Mouse (Mus musculus) MEL (cell line): ENCODE measurements around the gene Kcng4.

ENCODE experiments used
- CHD2 ChIP-seq: IDR thresholded peaks from 2 replicates; pipeline ENCODE4 v1.6.1; 2011; ENCODE audit warnings: low read length, improper control_type of control experiment
- CTCF ChIP-seq, 3 experiments: IDR thresholded peaks in 2 of 3; conservative IDR thresholded peaks in 1 of 3; 2 replicates each; pipeline ENCODE4 v1.5.1; 2011 to 2012; ENCODE audit warnings: low read length in 3 of 3, low read depth in 2 of 3, mild to moderate bottlenecking in 2 of 3, improper control_type of control experiment in 1 of 3, inconsistent platforms in 1 of 3, mixed read lengths in 1 of 3, moderate library complexity in 1 of 3; ENCODE audit not compliant: control insufficient read depth in 1 of 3, insufficient read depth in 1 of 3, poor library complexity in 1 of 3, severe bottlenecking in 1 of 3
- ELF1 ChIP-seq: IDR thresholded peaks from 2 replicates; pipeline ENCODE4 v1.6.1; 2014; ENCODE audit warnings: low read depth, mild to moderate bottlenecking, inconsistent platforms, low read length, improper control_type of control experiment, moderate library complexity
- EP300 ChIP-seq, 2 experiments: IDR thresholded peaks; 2 replicates each; pipeline ENCODE4 v1.6.1; 2011; ENCODE audit warnings: improper control_type of control experiment in 2 of 2, low read length in 2 of 2, low read depth in 1 of 2, mild to moderate bottlenecking in 1 of 2
- GATA1 ChIP-seq: IDR thresholded peaks from 2 replicates; pipeline ENCODE4 v1.6.1; 2011; ENCODE audit warnings: low read depth, low read length, improper control_type of control experiment
- MEF2A ChIP-seq: IDR thresholded peaks from 2 replicates; pipeline ENCODE4 v1.6.1; 2014; ENCODE audit warnings: low read depth, mild to moderate bottlenecking, inconsistent platforms, low read length, improper control_type of control experiment; ENCODE audit not compliant: poor library complexity, insufficient replicate concordance, severe bottlenecking; ENCODE audit errors: extremely low read depth
- POLR2A ChIP-seq, 2 experiments: IDR thresholded peaks; 2 replicates each; pipeline ENCODE4 v1.6.1; 2011 to 2012; ENCODE audit warnings: low read length in 2 of 2, mild to moderate bottlenecking in 2 of 2, control low read depth in 1 of 2, improper control_type of control experiment in 1 of 2, low read depth in 1 of 2, moderate library complexity in 1 of 2; ENCODE audit not compliant: control insufficient read depth in 1 of 2, insufficient read depth in 1 of 2, poor library complexity in 1 of 2
- POLR2AphosphoS2 ChIP-seq: IDR thresholded peaks from 2 replicates; pipeline ENCODE4 v1.6.1; 2011; ENCODE audit warnings: low read length, improper control_type of control experiment
- TAL1 ChIP-seq: IDR thresholded peaks from 2 replicates; pipeline ENCODE4 v1.6.1; 2012; ENCODE audit warnings: mild to moderate bottlenecking, inconsistent platforms, low read length, moderate library complexity, mixed read lengths
- USF1 ChIP-seq: IDR thresholded peaks from 2 replicates; pipeline ENCODE4 v1.6.1; 2014; ENCODE audit warnings: low read depth, mild to moderate bottlenecking, inconsistent platforms, low read length, improper control_type of control experiment, moderate library complexity
- USF2 ChIP-seq, 2 experiments: IDR thresholded peaks; 2 replicates each; pipeline ENCODE4 v1.6.1; 2011 to 2012; ENCODE audit warnings: improper control_type of control experiment in 2 of 2, low read length in 2 of 2, borderline replicate concordance in 1 of 2, inconsistent platforms in 1 of 2, low read depth in 1 of 2, mild to moderate bottlenecking in 1 of 2; ENCODE audit not compliant: insufficient read depth in 1 of 2

DNA sequence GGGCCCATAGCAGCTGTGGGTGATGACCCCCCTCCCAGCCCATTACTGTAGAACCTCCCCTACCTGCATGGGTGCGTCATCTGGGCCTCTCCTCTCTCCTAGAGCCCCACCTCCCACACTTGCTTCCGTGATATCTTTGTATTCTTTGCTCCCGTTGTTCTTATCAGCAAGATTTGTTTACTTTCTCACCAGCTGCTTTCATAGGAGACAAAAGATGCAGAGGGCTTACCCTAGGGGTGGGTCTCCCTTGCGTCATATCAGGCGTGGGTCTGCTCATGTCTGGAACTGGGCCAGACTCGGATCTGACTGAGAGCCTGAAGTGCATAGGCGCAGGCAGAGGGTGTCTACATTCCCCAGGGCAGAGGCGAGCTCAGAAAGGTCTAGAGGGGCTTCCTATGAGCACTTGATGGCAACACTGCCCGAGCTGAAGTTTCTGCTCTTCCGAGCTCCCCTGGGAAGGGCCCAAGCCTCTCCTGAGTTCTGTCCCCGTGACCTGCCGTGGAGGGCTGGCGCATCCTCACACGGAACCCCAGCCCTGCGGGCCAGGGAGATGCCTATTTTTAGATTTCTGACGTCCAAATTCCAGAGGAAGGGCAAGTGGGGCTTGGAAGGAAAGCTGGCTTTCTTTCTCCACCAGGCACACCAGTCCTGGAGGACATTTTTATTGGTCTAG lies 35.1 kb upstream of the Kcng4 start:
- TF ChIP-seq CTCF (IDR thresholded peaks at IDR 0.05 in 2 of 3, conservative IDR thresholded peaks at IDR 0.05 in 1 of 3; ENCODE audit: control insufficient read depth in 1 of 3, insufficient read depth in 1 of 3, low read depth in 2 of 3, low read length in 3 of 3, poor library complexity in 1 of 3, severe bottlenecking in 1 of 3) (no peak), USF1 (no peak), ELF1 (no peak), POLR2A (IDR thresholded peaks at IDR 0.05; ENCODE audit: control insufficient read depth in 1 of 2, insufficient read depth in 1 of 2, low read depth in 1 of 2, low read length in 2 of 2, poor library complexity in 1 of 2) (no peak), CHD2 (no peak), EP300 (IDR thresholded peaks at IDR 0.05; ENCODE audit: low read depth in 1 of 2, low read length in 2 of 2) (no peak), MEF2A (no peak), POLR2AphosphoS2 (no peak), GATA1 (no peak), TAL1 (no peak), USF2 (IDR thresholded peaks at IDR 0.05; ENCODE audit: borderline replicate concordance in 1 of 2, insufficient read depth in 1 of 2, low read depth in 1 of 2, low read length in 2 of 2) (no peak)
